In the genomic region with DNA sequence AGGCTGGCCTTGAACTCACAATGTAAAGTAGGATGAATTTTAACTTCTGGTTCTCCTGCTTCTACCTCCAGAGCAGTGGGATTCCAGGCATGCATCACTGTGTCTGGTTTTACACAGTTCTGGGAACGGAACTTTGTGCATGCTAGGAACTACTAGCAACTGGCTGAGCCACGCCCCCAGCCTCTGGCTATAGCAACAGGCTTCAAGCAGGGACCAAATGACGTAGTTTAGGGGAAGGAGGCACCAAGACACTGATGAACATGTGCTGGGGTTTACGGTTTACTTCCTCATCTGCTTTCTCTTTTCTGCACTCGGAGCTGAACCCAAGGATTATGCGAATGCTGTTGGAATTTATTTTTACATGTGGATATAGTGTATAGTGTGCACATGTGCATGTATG, we compare ENCODE assay signal across 12 mouse cellular contexts.
DNase-seq lines count a peak whose midpoint lies in the region; ATAC-seq lines count a peak whose summit lies in the region.
"Had no signal": no experiment of that assay in that cellular context is flagged by ENCODE, and none has a peak within 500 bp of the region (broad histone marks: within the 10 kb centered on the region; RNA-seq: fewer than 3 reads in every experiment).

No protein-coding gene starts in this region.

- H3K36me3 ChIP-seq in embryonic facial prominence, embryonic 14.5 days (ENCODE audit: control insufficient read depth, insufficient read depth, low read length) = peaks cover 2% of the 10 kb centered on the region; the same call in 1 of the 2 replicates
- H3K36me3 ChIP-seq in macrophage (ENCODE audit: inconsistent target) = no peaks in the 10 kb centered on the region
- H3K36me3 ChIP-seq: heart, embryonic 15.5 days had no signal

- H3K9ac ChIP-seq in embryonic facial prominence, embryonic 14.5 days (ENCODE audit: low read depth, low read length) = no peak overlapping the region
- H3K9ac ChIP-seq: heart, embryonic 15.5 days had no signal

- peaks cover 80% of the 10 kb centered on the region for H3K79me2 ChIP-seq in macrophage (ENCODE audit: inconsistent target)

- H3K4me2 ChIP-seq in embryonic facial prominence, embryonic 14.5 days (ENCODE audit: low read depth, low read length) = no peak overlapping the region
- H3K4me2 ChIP-seq: heart, embryonic 15.5 days had no signal

- H3K4me3 ChIP-seq in embryonic facial prominence, embryonic 14.5 days (ENCODE audit: low read depth, low read length) = no peak overlapping the region
- H3K4me3 ChIP-seq in macrophage (ENCODE audit: inconsistent target) = peak overlapping the region; percentile 2; the same call in 1 of the 2 replicates
- H3K4me3 ChIP-seq: heart, embryonic 15.5 days; megakaryocyte, embryonic 14.5 days had no signal

- H3K4me1 ChIP-seq in embryonic facial prominence, embryonic 14.5 days (ENCODE audit: control insufficient read depth, insufficient read depth, low read length) = no peaks in the 10 kb centered on the region
- H3K4me1 ChIP-seq: heart, embryonic 15.5 days had no signal

- DNase-seq in heart, adult 11 months = peak; percentile 96
- no peak for DNase-seq in heart, adult 8-10 months (ENCODE audit: low spot score)
- peak; percentile 32 to 52 for DNase-seq in B cell, adult 2 months
- peak; percentile 68 for DNase-seq in embryonic facial prominence, embryonic 14.5 days (ENCODE audit: low spot score)
- DNase-seq in right cerebral cortex, postnatal 4 days = no peak
- DNase-seq in cerebellum, postnatal 36 days = no peak
- DNase-seq in cerebellum, adult 11-12 months = no peak
- DNase-seq: kidney, postnatal 25 days had no signal

- ATAC-seq in embryonic facial prominence, embryonic 14.5 days (ENCODE audit: low read depth) = 0 out of 2 replicates have a peak, but pooled peaks have one; percentile 47
- ATAC-seq: inflammation-experienced regulatory T-cells, adult 6 months had no signal

- no peak overlapping the region for H3K27ac ChIP-seq in embryonic facial prominence, embryonic 14.5 days (replicated peaks; ENCODE audit: low read depth, low read length)
- peak overlapping the region; percentile 96 for H3K27ac ChIP-seq in macrophage
- H3K27ac ChIP-seq: heart, embryonic 15.5 days had no signal

- H3K27me3 ChIP-seq in embryonic facial prominence, embryonic 14.5 days (replicated peaks; ENCODE audit: control insufficient read depth, insufficient read depth, low read length) = no peaks in the 10 kb centered on the region
- H3K27me3 ChIP-seq: heart, embryonic 15.5 days had no signal

- H3K9me3 ChIP-seq in embryonic facial prominence, embryonic 14.5 days (ENCODE audit: control insufficient read depth, low read length) = no peaks in the 10 kb centered on the region
- H3K9me3 ChIP-seq: heart, embryonic 15.5 days had no signal

- WGBS in embryonic facial prominence, embryonic 14.5 days = 58% methylated on average over 6 of the region's 6 CpGs
- WGBS in macrophage (ENCODE audit: missing documents) = 5% methylated on average over 6 of the region's 6 CpGs

Comparison
In these comparisons a context has a peak if more than half of its experiments do, and no peak if none do; other contexts are left out.
1. DNase-seq: peak in heart, adult 11 months (single experiment), B cell, adult 2 months (2 of 2) and embryonic facial prominence, embryonic 14.5 days (single experiment); none in heart, adult 8-10 months (single experiment), right cerebral cortex, postnatal 4 days (single experiment), cerebellum, postnatal 36 days (0 of 2) and cerebellum, adult 11-12 months (single experiment).